Mouse (Mus musculus): ENCODE data around the gene Tubgcp5. TPM values are rescaled to one million over a fixed set of nuclear protein-coding genes. Genes with fewer than 3 reads are reported as not detected.

Gene Tubgcp5
- total and polyA plus RNA-seq, 3 experiments: 13.0 to 28.8 (median 24.1) TPM

GRCm38 (mm10) chr7:55792280-55792679 lies 1.7 kb upstream of the Tubgcp5 start:
- DNase-seq (ENCODE audit: extremely low read depth): no peak
- peaks cover 7% of the 10 kb centered on the region for H3K79me2 ChIP-seq (replicated peaks; ENCODE audit: control insufficient read depth, extremely low read depth, insufficient read depth, poor library complexity, severe bottlenecking)
- H3K9ac ChIP-seq (ENCODE audit: insufficient read depth, low read depth): no peak overlapping the region
- no peaks in the 10 kb centered on the region for H3K27me3 ChIP-seq (replicated peaks)
- no peak for TF ChIP-seq TBP (conservative IDR thresholded peaks at IDR 0.05; ENCODE audit: low read depth, low read length)
- TF ChIP-seq MXI1 (IDR thresholded peaks at IDR 0.05; ENCODE audit: low read depth, low read length): no peak
- no peak for TF ChIP-seq JUN (IDR thresholded peaks at IDR 0.05; ENCODE audit: insufficient read depth, low read depth, low read length)
- no peak for TF ChIP-seq TCF12 (IDR thresholded peaks at IDR 0.05; ENCODE audit: low read depth, low read length)
- TF ChIP-seq NRF1 (IDR thresholded peaks at IDR 0.05; ENCODE audit: low read depth, low read length): no peak
- TF ChIP-seq MAZ (IDR thresholded peaks at IDR 0.05; ENCODE audit: low read depth, low read length): no peak
- no peak for TF ChIP-seq KAT2A (IDR thresholded peaks at IDR 0.05; ENCODE audit: insufficient replicate concordance, low read length)
- no peak for TF ChIP-seq HCFC1 (IDR thresholded peaks at IDR 0.05; ENCODE audit: low read depth, low read length)
- TF ChIP-seq BHLHE40 (IDR thresholded peaks at IDR 0.05; ENCODE audit: low read depth, low read length): no peak
- no peak for TF ChIP-seq MYC (IDR thresholded peaks at IDR 0.05; ENCODE audit: low read depth, low read length)
- no peak for TF ChIP-seq ZNF384 (IDR thresholded peaks at IDR 0.05; ENCODE audit: low read depth, low read length)
- no peak for TF ChIP-seq ELF1 (IDR thresholded peaks at IDR 0.05; ENCODE audit: low read depth, low read length)
- TF ChIP-seq USF1 (IDR thresholded peaks at IDR 0.05; ENCODE audit: low read depth, low read length): no peak
- no peak for TF ChIP-seq CHD1 (IDR thresholded peaks at IDR 0.05; ENCODE audit: low read depth, low read length)
- no peak for TF ChIP-seq UBTF (IDR thresholded peaks at IDR 0.05; ENCODE audit: low read depth, low read length)
- no peak overlapping the region for H3K4me3 ChIP-seq (replicated peaks in 1 of 3; ENCODE audit: low read depth in 2 of 3, low read length in 2 of 3, poor library complexity in 1 of 3)
- dilution Hi-C loops (cut with MboI; ENCODE audit: extremely low pct_ligation_motif_present, extremely low pct_unique_long_range_greater_than_20kb, low sequenced_read_pairs) (no loop called here), in situ Hi-C loops (cut with MboI; ENCODE audit: low pct_ligation_motif_present, low pct_unique_long_range_greater_than_20kb, low sequenced_read_pairs) (no loop called here)
- H3K4me1 ChIP-seq (ENCODE audit: control insufficient read depth in 1 of 2, insufficient read depth in 2 of 2): peaks cover 0 to 32% of the 10 kb centered on the region in 2 experiments; a peak in 2 of 4 replicates
- H3K4me2 ChIP-seq (ENCODE audit: insufficient read depth, low read depth, poor library complexity, severe bottlenecking): no peak overlapping the region
- no peak overlapping the region for H3K27ac ChIP-seq (ENCODE audit: insufficient read depth, low read depth)
- H3K9me3 ChIP-seq (replicated peaks; ENCODE audit: low read length): no peaks in the 10 kb centered on the region
- peaks cover 14 to 17% of the 10 kb centered on the region in 2 experiments for H3K36me3 ChIP-seq (replicated peaks in 1 of 2; ENCODE audit: control insufficient read depth in 1 of 2, insufficient read depth in 1 of 2, low read length in 1 of 2)

DNA sequence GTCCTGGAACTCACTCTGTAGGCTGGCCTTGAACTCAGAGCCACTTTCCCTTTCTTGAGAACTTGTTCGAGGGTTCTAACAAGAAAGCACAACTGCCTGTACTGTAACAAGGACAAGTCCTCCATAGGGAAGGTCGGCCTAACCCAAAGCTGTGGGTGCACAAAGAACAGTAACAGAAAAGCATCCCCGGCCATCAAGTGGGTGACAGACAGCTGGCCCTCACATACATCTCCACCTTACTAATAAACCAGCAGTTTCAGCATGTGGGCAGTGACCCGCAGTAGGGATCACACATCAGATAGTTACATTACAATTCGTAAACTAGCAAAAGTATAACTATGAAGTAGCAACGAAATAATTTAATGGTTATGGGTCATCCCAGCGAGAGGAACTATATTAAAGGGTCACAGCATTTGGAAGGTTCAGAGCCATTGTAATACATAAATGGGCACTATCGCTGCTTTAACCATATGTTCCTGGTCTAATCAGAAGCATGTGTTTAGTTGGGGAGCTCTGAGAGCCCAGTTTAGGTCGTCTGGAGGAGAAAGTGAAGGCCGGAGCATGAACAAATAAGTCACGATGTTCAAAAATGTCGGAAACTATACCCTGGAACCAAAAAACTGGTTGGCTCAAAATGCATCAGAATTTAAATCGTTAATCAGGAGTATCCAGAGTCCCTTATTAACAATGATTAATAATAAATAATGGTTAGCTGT lies 560 bp upstream of the Tubgcp5 start:
- Histone ChIP-seq H3K9ac (ENCODE audit: insufficient read depth, low read depth) (peak overlapping the region; percentile 79), H3K4me3 (replicated peaks in 1 of 3; ENCODE audit: low read depth in 2 of 3, low read length in 2 of 3, poor library complexity in 1 of 3) (peak overlapping the region; percentile 70 to 79 (median 77)), H3K27ac (ENCODE audit: insufficient read depth, low read depth) (no peak overlapping the region), H3K79me2 (replicated peaks; ENCODE audit: control insufficient read depth, extremely low read depth, insufficient read depth, poor library complexity, severe bottlenecking) (peaks cover 7% of the 10 kb centered on the region), H3K9me3 (replicated peaks; ENCODE audit: low read length) (no peaks in the 10 kb centered on the region), H3K27me3 (replicated peaks) (no peaks in the 10 kb centered on the region), H3K36me3 (replicated peaks in 1 of 2; ENCODE audit: control insufficient read depth in 1 of 2, insufficient read depth in 1 of 2, low read length in 1 of 2) (peaks cover 18 to 28% of the 10 kb centered on the region in 2 experiments), H3K4me1 (ENCODE audit: control insufficient read depth in 1 of 2, insufficient read depth in 2 of 2) (peaks cover 0 to 22% of the 10 kb centered on the region in 2 experiments; a peak in 2 of 4 replicates), H3K4me2 (ENCODE audit: insufficient read depth, low read depth, poor library complexity, severe bottlenecking) (peak overlapping the region; percentile 65)
- TF ChIP-seq POLR2A (IDR thresholded peaks at IDR 0.05; ENCODE audit: low read depth, low read length) (no peak), SIN3A (IDR thresholded peaks at IDR 0.05; ENCODE audit: low read length) (peak; percentile 64; the same call in 1 of the 2 replicates), ZNF384 (IDR thresholded peaks at IDR 0.05; ENCODE audit: low read depth, low read length) (no peak), TBP (conservative IDR thresholded peaks at IDR 0.05; ENCODE audit: low read depth, low read length) (no peak), NRF1 (IDR thresholded peaks at IDR 0.05; ENCODE audit: low read depth, low read length) (no peak), CHD1 (IDR thresholded peaks at IDR 0.05; ENCODE audit: low read depth, low read length) (no peak), MAX (IDR thresholded peaks at IDR 0.05; ENCODE audit: low read length) (no peak)
- DNase-seq (ENCODE audit: extremely low read depth): no peak
- in situ Hi-C loops (cut with MboI; ENCODE audit: low pct_ligation_motif_present, low pct_unique_long_range_greater_than_20kb, low sequenced_read_pairs): no loop called here
- dilution Hi-C loops (cut with MboI; ENCODE audit: extremely low pct_ligation_motif_present, extremely low pct_unique_long_range_greater_than_20kb, low sequenced_read_pairs): no loop called here

All from CH12.LX (cell line).